Mouse (Mus musculus) splenic B cell, adult 2 months (primary cell): ENCODE results near the gene Ctsc.
A peak's percentile ranks its signal among the peaks of the same experiment; 100 is the strongest.
"Not testable (repeated sequence)": the region's sequence is repeated elsewhere in the genome, so short reads cannot be mapped to it uniquely, and the experiment has no call there.

Experiments used
- DNase-seq: peaks from one replicate; pipeline ENCODE4 v3.0.0-alpha.2; 2011; ENCODE audit warnings: low read depth, low spot score
- H3K27me3 ChIP-seq: 2 replicates; pipeline ENCODE4 v1.6.1; 2012; ENCODE audit warnings: mild to moderate bottlenecking, low read length, moderate library complexity, mixed read lengths; ENCODE audit not compliant: control insufficient read depth, poor library complexity, insufficient read depth, severe bottlenecking
- H3K36me3 ChIP-seq: 2 replicates; pipeline ENCODE4 v1.6.1; 2012; ENCODE audit warnings: mild to moderate bottlenecking, low read length, moderate library complexity, mixed read lengths; ENCODE audit not compliant: control insufficient read depth, poor library complexity, insufficient read depth, severe bottlenecking

The Ctsc gene

GRCm38 (mm10) chr7:88277858-88278627 is at the start of gene Ctsc:
Ctsc (plus strand) TSS chr7:88278085.
- peaks cover 1% of the 10 kb centered on the region; the same call in 1 of the 2 replicates for H3K36me3 ChIP-seq
- DNase-seq = peak; percentile 96
- no peaks in the 10 kb centered on the region for H3K27me3 ChIP-seq

GRCm38 (mm10) chr7:88229051-88229450 is 48.8 kb upstream of the Ctsc start:
- DNase-seq = peak; percentile 58
- H3K36me3 ChIP-seq = no peaks in the 10 kb centered on the region
- H3K27me3 ChIP-seq = no peaks in the 10 kb centered on the region

- H3K36me3 ChIP-seq = no peaks in the 10 kb centered on the region
- DNase-seq = peak; percentile 58
- H3K27me3 ChIP-seq = no peaks in the 10 kb centered on the region
Measured at GRCm38 (mm10) chr7:88230121-88230520, 47.8 kb upstream of the Ctsc start.

GRCm38 (mm10) chr7:88230756-88231522 is 46.9 kb upstream of the Ctsc start:
- DNase-seq = peak; percentile 52
- no peaks in the 10 kb centered on the region for H3K36me3 ChIP-seq
- H3K27me3 ChIP-seq = no peaks in the 10 kb centered on the region

- no peak for DNase-seq
- Histone ChIP-seq H3K36me3 (no peaks in the 10 kb centered on the region), H3K27me3 (no peaks in the 10 kb centered on the region)
Measured at GRCm38 (mm10) chr7:88243059-88243458, 34.8 kb upstream of the Ctsc start.

- no peaks in the 10 kb centered on the region for H3K36me3 ChIP-seq
- no peak for DNase-seq
- no peaks in the 10 kb centered on the region for H3K27me3 ChIP-seq
Measured at GRCm38 (mm10) chr7:88244462-88244861, 33.4 kb upstream of the Ctsc start.

- peak; percentile 52 for DNase-seq
- not testable (repeated sequence) for H3K36me3 ChIP-seq, H3K27me3 ChIP-seq
Measured at GRCm38 (mm10) chr7:88250380-88250779, 27.5 kb upstream of the Ctsc start.

- Histone ChIP-seq H3K27me3 (no peaks in the 10 kb centered on the region), H3K36me3 (no peaks in the 10 kb centered on the region)
- DNase-seq = no peak
Measured at GRCm38 (mm10) chr7:88251535-88251934, 26.4 kb upstream of the Ctsc start.

- DNase-seq = peak; percentile 43
- H3K27me3 ChIP-seq = no peaks in the 10 kb centered on the region
- no peaks in the 10 kb centered on the region for H3K36me3 ChIP-seq
Measured at GRCm38 (mm10) chr7:88252129-88252528, 25.8 kb upstream of the Ctsc start.

- H3K27me3 ChIP-seq = no peaks in the 10 kb centered on the region
- peak; percentile 62 for DNase-seq
- no peaks in the 10 kb centered on the region for H3K36me3 ChIP-seq
Measured at GRCm38 (mm10) chr7:88254884-88255283, 23.0 kb upstream of the Ctsc start.

- DNase-seq = no peak
- H3K27me3 ChIP-seq = no peaks in the 10 kb centered on the region
- no peaks in the 10 kb centered on the region for H3K36me3 ChIP-seq
Measured at GRCm38 (mm10) chr7:88259155-88259925, 18.5 kb upstream of the Ctsc start.

GRCm38 (mm10) chr7:88261799-88262198 is 16.1 kb upstream of the Ctsc start:
- Histone ChIP-seq H3K36me3 (no peaks in the 10 kb centered on the region), H3K27me3 (no peaks in the 10 kb centered on the region)
- DNase-seq = no peak

- DNase-seq = no peak
- H3K27me3 ChIP-seq = no peaks in the 10 kb centered on the region
- no peaks in the 10 kb centered on the region for H3K36me3 ChIP-seq
Measured at GRCm38 (mm10) chr7:88264861-88265260, 13.0 kb upstream of the Ctsc start.

GRCm38 (mm10) chr7:88269913-88270312 is 8.0 kb upstream of the Ctsc start:
- no peak for DNase-seq
- no peaks in the 10 kb centered on the region for H3K36me3 ChIP-seq
- H3K27me3 ChIP-seq = no peaks in the 10 kb centered on the region

GRCm38 (mm10) chr7:88271531-88271930 is 6.4 kb upstream of the Ctsc start:
- no peaks in the 10 kb centered on the region for H3K36me3 ChIP-seq
- DNase-seq = no peak
- no peaks in the 10 kb centered on the region for H3K27me3 ChIP-seq
